Mouse (Mus musculus) ES-Bruce4 (cell line): ENCODE results near the gene Tspan4. TPM values are rescaled to one million over a fixed set of nuclear protein-coding genes. Genes with fewer than 3 reads are reported as not detected.

Experiments
- H3K27ac ChIP-seq: 2 replicates; pipeline ENCODE4 v1.5.1; 2012; ENCODE audit warnings: low read length, inconsistent platforms; ENCODE audit not compliant: insufficient read depth
- H3K27me3 ChIP-seq: 2 replicates; pipeline ENCODE4 v1.6.1; 2012; ENCODE audit warnings: mild to moderate bottlenecking, low read length, inconsistent platforms; ENCODE audit not compliant: control insufficient read depth, poor library complexity, insufficient read depth, severe bottlenecking
- H3K36me3 ChIP-seq: 2 replicates; pipeline ENCODE4 v1.6.1; 2012; ENCODE audit warnings: inconsistent platforms, mild to moderate bottlenecking, low read length, moderate library complexity; ENCODE audit not compliant: control insufficient read depth, poor library complexity, insufficient read depth, severe bottlenecking
- H3K4me1 ChIP-seq: one replicate; pipeline ENCODE4 v1.8.1; 2011; ENCODE audit warnings: low read length; ENCODE audit not compliant: control insufficient read depth, insufficient read depth
- H3K4me3 ChIP-seq: 2 replicates; pipeline ENCODE4 v1.5.1; 2011; ENCODE audit warnings: low read depth, mild to moderate bottlenecking, low read length
- H3K9ac ChIP-seq: 2 replicates; pipeline ENCODE4 v1.6.1; 2012; ENCODE audit warnings: low read depth, mild to moderate bottlenecking, inconsistent platforms; ENCODE audit not compliant: poor library complexity, severe bottlenecking
- H3K9me3 ChIP-seq: replicated peaks from 2 replicates; pipeline ENCODE4 v1.6.1; 2012; ENCODE audit warnings: mild to moderate bottlenecking, low read length, inconsistent platforms; ENCODE audit not compliant: control insufficient read depth, poor library complexity, insufficient read depth, severe bottlenecking
- CTCF ChIP-seq: IDR thresholded peaks from one replicate; pipeline ENCODE4 v1.8.1; 2011; ENCODE audit warnings: low read depth, low read length
- EP300 ChIP-seq: IDR thresholded peaks from 2 replicates; pipeline ENCODE4 v1.6.1; 2011; ENCODE audit warnings: low read depth, low read length; ENCODE audit not compliant: insufficient read depth
- POLR2A ChIP-seq: IDR thresholded peaks from one replicate; pipeline ENCODE4 v1.8.1; 2011; ENCODE audit warnings: low read length; ENCODE audit not compliant: insufficient read depth
- polyA plus RNA-seq: library from polyadenylated mRNA; stranded (reverse); fragments of >200 nt; gene quantifications from 2 replicates; pipeline ENCODE4 v1.2.4, GENCODE M21; 2011; ENCODE audit warnings: low read depth; ENCODE audit not compliant: missing spikeins, insufficient read depth, insufficient read length

Tspan4 gene
- polyA plus RNA-seq, 1 experiment = 37.4 TPM

DNA sequence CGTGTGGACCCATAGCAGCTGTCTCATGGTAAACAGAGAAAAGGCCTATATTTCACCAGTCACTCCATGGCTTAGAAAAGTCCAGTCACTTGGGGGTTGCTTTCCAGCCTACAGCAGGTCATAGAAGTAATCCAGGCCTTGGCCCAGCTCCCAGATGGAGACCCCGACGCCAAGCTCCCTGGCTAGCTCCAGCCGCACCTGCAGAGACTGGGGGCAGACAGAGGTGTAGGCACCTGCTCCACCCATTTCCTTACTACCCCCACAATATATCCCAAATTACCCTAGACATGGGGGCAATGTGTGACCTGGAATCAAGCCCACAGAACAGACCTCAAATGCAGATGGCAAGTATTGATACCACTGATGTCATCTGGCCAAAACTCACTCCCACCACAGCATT, 20.9 kb downstream of the Tspan4 start:
- Histone ChIP-seq H3K9me3 (no peaks in the 10 kb centered on the region), H3K27ac (no peak overlapping the region), H3K9ac (no peak overlapping the region), H3K4me3 (no peak overlapping the region), H3K36me3 (no peaks in the 10 kb centered on the region), H3K27me3 (no peaks in the 10 kb centered on the region), H3K4me1 (no peaks in the 10 kb centered on the region)
- TF ChIP-seq POLR2A (no peak), EP300 (no peak), CTCF (no peak)

DNA sequence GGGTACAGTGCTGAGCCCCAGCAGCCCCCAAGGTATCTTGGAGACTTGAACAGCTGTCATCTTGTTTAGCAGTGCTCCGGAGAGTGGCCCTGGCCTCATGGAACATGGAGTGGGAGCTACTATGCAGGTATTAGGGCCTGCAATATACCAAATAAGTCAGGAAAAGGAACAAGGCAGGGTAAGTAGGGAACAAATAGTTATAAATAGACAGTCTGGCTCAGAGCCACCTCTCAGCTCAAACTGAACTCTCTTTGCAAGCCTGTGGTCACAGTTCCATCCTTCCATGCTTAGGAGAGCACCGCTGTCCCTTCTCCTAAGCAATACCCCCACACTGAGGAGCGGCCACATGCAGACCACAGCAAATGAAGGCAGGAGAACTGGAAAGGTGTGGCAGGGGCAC, 22.6 kb downstream of the Tspan4 start:
- H3K9ac ChIP-seq = no peak overlapping the region
- TF ChIP-seq POLR2A (no peak), EP300 (no peak), CTCF (no peak)
- H3K4me1 ChIP-seq = no peaks in the 10 kb centered on the region
- H3K4me3 ChIP-seq = no peak overlapping the region
- no peaks in the 10 kb centered on the region for H3K36me3 ChIP-seq
- H3K27ac ChIP-seq = no peak overlapping the region
- no peaks in the 10 kb centered on the region for H3K27me3 ChIP-seq
- no peaks in the 10 kb centered on the region for H3K9me3 ChIP-seq

- H3K27me3 ChIP-seq = no peaks in the 10 kb centered on the region
- TF ChIP-seq POLR2A (no peak), CTCF (no peak), EP300 (no peak)
- no peaks in the 10 kb centered on the region for H3K4me1 ChIP-seq
- H3K9me3 ChIP-seq = no peaks in the 10 kb centered on the region
- H3K27ac ChIP-seq = no peak overlapping the region
- no peaks in the 10 kb centered on the region for H3K36me3 ChIP-seq
- H3K9ac ChIP-seq = no peak overlapping the region
- no peak overlapping the region for H3K4me3 ChIP-seq
Observed at GRCm38 (mm10) chr7:141501820-141502555, 26.9 kb downstream of the Tspan4 start.

- Histone ChIP-seq H3K27ac (no peak overlapping the region), H3K4me3 (no peak overlapping the region), H3K36me3 (no peaks in the 10 kb centered on the region), H3K27me3 (no peaks in the 10 kb centered on the region), H3K4me1 (no peaks in the 10 kb centered on the region), H3K9ac (no peak overlapping the region), H3K9me3 (no peaks in the 10 kb centered on the region)
- TF ChIP-seq POLR2A (no peak), EP300 (no peak), CTCF (no peak)
Observed at GRCm38 (mm10) chr7:141502556-141502905, 27.5 kb downstream of the Tspan4 start.

DNA sequence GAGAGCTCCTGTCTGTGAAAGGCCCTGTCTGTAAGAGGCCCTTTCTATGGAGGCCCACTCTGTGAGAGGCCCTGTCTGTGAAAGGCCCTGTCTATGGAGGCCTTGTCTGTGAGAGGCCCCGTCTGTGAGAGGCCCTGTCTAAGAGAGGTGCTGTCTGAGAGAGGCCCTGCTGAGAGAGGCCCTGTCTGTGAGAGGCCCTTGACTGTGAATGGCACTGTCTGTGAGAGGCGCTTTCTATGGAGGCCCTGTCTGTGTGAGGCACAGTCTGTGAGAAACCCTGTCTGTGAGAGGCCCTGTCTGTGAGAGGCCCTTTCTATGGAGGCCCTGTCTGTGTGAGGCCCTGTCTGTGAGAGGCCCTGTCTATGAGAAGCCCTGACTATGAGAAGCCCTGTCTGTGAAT, 31.2 kb downstream of the Tspan4 start:
- H3K36me3 ChIP-seq = no peaks in the 10 kb centered on the region
- no peak overlapping the region for H3K9ac ChIP-seq
- no peaks in the 10 kb centered on the region for H3K4me1 ChIP-seq
- no peaks in the 10 kb centered on the region for H3K9me3 ChIP-seq
- H3K27ac ChIP-seq = no peak overlapping the region
- TF ChIP-seq POLR2A = no peak
- no peak for TF ChIP-seq EP300
- TF ChIP-seq CTCF = no peak
- H3K27me3 ChIP-seq = no peaks in the 10 kb centered on the region
- H3K4me3 ChIP-seq = no peak overlapping the region

DNA sequence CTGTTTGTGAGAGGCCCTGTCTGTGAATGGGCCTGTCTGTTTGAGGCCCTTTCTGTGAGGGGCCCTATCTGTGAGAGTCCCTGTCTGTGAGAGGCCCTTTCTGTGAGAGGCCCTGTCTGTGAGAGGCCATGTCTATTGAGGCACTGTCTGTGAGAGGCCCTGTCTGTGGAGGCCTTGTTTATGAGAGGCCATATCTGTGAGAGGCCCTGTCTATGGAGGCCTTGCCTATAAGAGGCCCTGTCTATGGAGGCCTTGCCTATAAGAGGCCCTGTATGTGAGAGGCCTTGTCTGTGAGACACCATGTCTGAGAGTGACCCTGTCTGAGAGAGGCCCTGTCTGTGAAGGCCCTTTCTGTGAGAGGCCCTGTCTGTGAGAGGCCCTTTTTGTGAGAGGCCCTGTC, 33.1 kb downstream of the Tspan4 start:
- no peaks in the 10 kb centered on the region for H3K36me3 ChIP-seq
- H3K4me3 ChIP-seq = no peak overlapping the region
- H3K27ac ChIP-seq = no peak overlapping the region
- H3K27me3 ChIP-seq = no peaks in the 10 kb centered on the region
- H3K9me3 ChIP-seq = no peaks in the 10 kb centered on the region
- TF ChIP-seq CTCF (no peak), EP300 (no peak), POLR2A (no peak)
- H3K4me1 ChIP-seq = no peaks in the 10 kb centered on the region
- no peak overlapping the region for H3K9ac ChIP-seq
